Mouse (Mus musculus) MEL (cell line): ENCODE data around the gene Gm20388. TPM values are rescaled to one million over a fixed set of nuclear protein-coding genes. Genes with fewer than 3 reads are reported as not detected.

Experiments
- DNase-seq: peaks from one replicate; pipeline ENCODE4 v3.0.0; 2011; ENCODE audit warnings: low read depth, low spot score
- H3K27ac ChIP-seq: 2 replicates; pipeline ENCODE4 v1.5.1; 2012; ENCODE audit warnings: low read depth, mild to moderate bottlenecking, control low read depth, low read length, moderate library complexity; ENCODE audit not compliant: control insufficient read depth
- H3K27me3 ChIP-seq, 2 experiments: fragments of 150-350 bp in 1 of 2; sonication (generic) in 1 of 2; 2 replicates each; pipeline ENCODE4 v1.6.1; 2012; ENCODE audit warnings: low read length in 2 of 2, mild to moderate bottlenecking in 2 of 2, improper control_type of control experiment in 1 of 2, moderate library complexity in 1 of 2; ENCODE audit not compliant: insufficient read depth in 2 of 2, control insufficient read depth in 1 of 2
- H3K36me3 ChIP-seq, 2 experiments: 2 replicates each; pipeline ENCODE4 v1.6.1; 2012 to 2014; ENCODE audit warnings: low read length in 2 of 2, improper control_type of control experiment in 1 of 2, inconsistent platforms in 1 of 2, mild to moderate bottlenecking in 1 of 2; ENCODE audit not compliant: insufficient read depth in 2 of 2, control insufficient read depth in 1 of 2
- H3K4me1 ChIP-seq, 2 experiments: fragments of 150-350 bp in 1 of 2; sonication (generic) in 1 of 2; 2 replicates each; pipeline ENCODE4 v1.6.1; 2012; ENCODE audit warnings: low read length in 2 of 2, improper control_type of control experiment in 1 of 2, mild to moderate bottlenecking in 1 of 2; ENCODE audit not compliant: insufficient read depth in 2 of 2, control insufficient read depth in 1 of 2
- H3K4me3 ChIP-seq, 2 experiments: fragments of 150-350 bp in 1 of 2; sonication (generic) in 1 of 2; 2 replicates each; pipeline ENCODE4 v1.5.1; 2012; ENCODE audit warnings: low read depth in 2 of 2, low read length in 2 of 2, mild to moderate bottlenecking in 2 of 2, moderate library complexity in 2 of 2, control low read depth in 1 of 2, improper control_type of control experiment in 1 of 2; ENCODE audit not compliant: control insufficient read depth in 1 of 2, insufficient read depth in 1 of 2
- H3K79me2 ChIP-seq: 2 replicates; pipeline ENCODE4 v1.6.1; 2012; ENCODE audit warnings: mild to moderate bottlenecking, low read length, moderate library complexity; ENCODE audit not compliant: control insufficient read depth, poor library complexity, insufficient read depth
- H3K9ac ChIP-seq: 2 replicates; pipeline ENCODE4 v1.6.1; 2012; ENCODE audit warnings: low read depth, mild to moderate bottlenecking, control low read depth, low read length, moderate library complexity; ENCODE audit not compliant: control insufficient read depth, poor library complexity, severe bottlenecking
- H3K9me3 ChIP-seq: fragments of 150-350 bp; sonication (generic); replicated peaks from 2 replicates; pipeline ENCODE4 v1.6.1; 2012; ENCODE audit warnings: mild to moderate bottlenecking, low read length, improper control_type of control experiment, moderate library complexity; ENCODE audit not compliant: insufficient read depth
- CHD1 ChIP-seq: IDR thresholded peaks from 2 replicates; pipeline ENCODE4 v1.6.1; 2012; ENCODE audit warnings: low read depth, mild to moderate bottlenecking, inconsistent platforms, low read length, improper control_type of control experiment
- CHD2 ChIP-seq: IDR thresholded peaks from 2 replicates; pipeline ENCODE4 v1.6.1; 2011; ENCODE audit warnings: low read length, improper control_type of control experiment
- E2F4 ChIP-seq: IDR thresholded peaks from 2 replicates; pipeline ENCODE4 v1.6.1; 2011; ENCODE audit warnings: low read depth, low read length, improper control_type of control experiment, borderline replicate concordance
- ELF1 ChIP-seq: IDR thresholded peaks from 2 replicates; pipeline ENCODE4 v1.6.1; 2014; ENCODE audit warnings: low read depth, mild to moderate bottlenecking, inconsistent platforms, low read length, improper control_type of control experiment, moderate library complexity
- GABPA ChIP-seq: IDR thresholded peaks from 2 replicates; pipeline ENCODE4 v1.6.1; 2012; ENCODE audit warnings: low read depth, mild to moderate bottlenecking, inconsistent platforms, low read length, improper control_type of control experiment, moderate library complexity
- GATA1 ChIP-seq: IDR thresholded peaks from 2 replicates; pipeline ENCODE4 v1.6.1; 2011; ENCODE audit warnings: low read depth, low read length, improper control_type of control experiment
- HCFC1 ChIP-seq: IDR thresholded peaks from 2 replicates; pipeline ENCODE4 v1.6.1; 2012; ENCODE audit warnings: low read depth, mild to moderate bottlenecking, inconsistent platforms, low read length, improper control_type of control experiment, moderate library complexity
- JUND ChIP-seq: IDR thresholded peaks from 2 replicates; pipeline ENCODE4 v1.6.1; 2011; ENCODE audit warnings: low read depth, mild to moderate bottlenecking, improper control_type of control experiment, low read length
- MAZ ChIP-seq: IDR thresholded peaks from 2 replicates; pipeline ENCODE4 v1.6.1; 2012; ENCODE audit warnings: low read depth, mild to moderate bottlenecking, inconsistent platforms, low read length, improper control_type of control experiment
- MEF2A ChIP-seq: IDR thresholded peaks from 2 replicates; pipeline ENCODE4 v1.6.1; 2014; ENCODE audit warnings: low read depth, mild to moderate bottlenecking, inconsistent platforms, low read length, improper control_type of control experiment; ENCODE audit not compliant: poor library complexity, insufficient replicate concordance, severe bottlenecking; ENCODE audit errors: extremely low read depth
- MXI1 ChIP-seq: IDR thresholded peaks from 2 replicates; pipeline ENCODE4 v1.6.1; 2011; ENCODE audit warnings: mild to moderate bottlenecking, low read depth, low read length, improper control_type of control experiment
- MYB ChIP-seq: IDR thresholded peaks from 2 replicates; pipeline ENCODE4 v1.6.1; 2011; ENCODE audit warnings: mild to moderate bottlenecking, low read depth, low read length, improper control_type of control experiment
- MYC ChIP-seq: IDR thresholded peaks from 2 replicates; pipeline ENCODE4 v1.6.1; 2011; ENCODE audit warnings: low read depth, mild to moderate bottlenecking, low read length, improper control_type of control experiment, moderate library complexity
- NRF1 ChIP-seq: IDR thresholded peaks from 2 replicates; pipeline ENCODE4 v1.6.1; 2014; ENCODE audit warnings: low read depth, mild to moderate bottlenecking, inconsistent platforms, low read length, improper control_type of control experiment, moderate library complexity; ENCODE audit not compliant: poor library complexity, insufficient read depth, severe bottlenecking
- POLR2A ChIP-seq, 2 experiments: IDR thresholded peaks; 2 replicates each; pipeline ENCODE4 v1.6.1; 2011 to 2012; ENCODE audit warnings: low read length in 2 of 2, mild to moderate bottlenecking in 2 of 2, control low read depth in 1 of 2, improper control_type of control experiment in 1 of 2, low read depth in 1 of 2, moderate library complexity in 1 of 2; ENCODE audit not compliant: control insufficient read depth in 1 of 2, insufficient read depth in 1 of 2, poor library complexity in 1 of 2
- TAL1 ChIP-seq: IDR thresholded peaks from 2 replicates; pipeline ENCODE4 v1.6.1; 2012; ENCODE audit warnings: mild to moderate bottlenecking, inconsistent platforms, low read length, moderate library complexity, mixed read lengths
- TBP ChIP-seq: IDR thresholded peaks from 2 replicates; pipeline ENCODE4 v1.8.0; 2011; ENCODE audit warnings: low read depth, low read length, improper control_type of control experiment
- TCF12 ChIP-seq: IDR thresholded peaks from 2 replicates; pipeline ENCODE4 v1.6.1; 2014; ENCODE audit warnings: low read depth, mild to moderate bottlenecking, inconsistent platforms, low read length, improper control_type of control experiment, moderate library complexity
- UBTF ChIP-seq: IDR thresholded peaks from 2 replicates; pipeline ENCODE4 v1.6.1; 2012; ENCODE audit warnings: low read depth, mild to moderate bottlenecking, inconsistent platforms, low read length, improper control_type of control experiment, moderate library complexity, borderline replicate concordance; ENCODE audit not compliant: insufficient read depth
- USF1 ChIP-seq: IDR thresholded peaks from 2 replicates; pipeline ENCODE4 v1.6.1; 2014; ENCODE audit warnings: low read depth, mild to moderate bottlenecking, inconsistent platforms, low read length, improper control_type of control experiment, moderate library complexity
- USF2 ChIP-seq, 2 experiments: IDR thresholded peaks; 2 replicates each; pipeline ENCODE4 v1.6.1; 2011 to 2012; ENCODE audit warnings: improper control_type of control experiment in 2 of 2, low read length in 2 of 2, borderline replicate concordance in 1 of 2, inconsistent platforms in 1 of 2, low read depth in 1 of 2, mild to moderate bottlenecking in 1 of 2; ENCODE audit not compliant: insufficient read depth in 1 of 2
- ZC3H11A ChIP-seq: IDR thresholded peaks from 2 replicates; pipeline ENCODE4 v1.6.1; 2012; ENCODE audit warnings: low read depth, mild to moderate bottlenecking, inconsistent platforms, low read length, improper control_type of control experiment
- ZKSCAN1 ChIP-seq: IDR thresholded peaks from 2 replicates; pipeline ENCODE4 v1.6.1; 2012; ENCODE audit warnings: low read depth, mild to moderate bottlenecking, inconsistent platforms, low read length, improper control_type of control experiment, moderate library complexity
- ZNF384 ChIP-seq: IDR thresholded peaks from 2 replicates; pipeline ENCODE4 v1.6.1; 2012; ENCODE audit warnings: low read depth, mild to moderate bottlenecking, inconsistent platforms, low read length, improper control_type of control experiment
- polyA plus RNA-seq, 2 experiments: library from polyadenylated mRNA; stranded (reverse) in 1 of 2; unstranded in 1 of 2; fragments of >175 nt in 1 of 2; fragments of >200 nt in 1 of 2; gene quantifications; 2 replicates each; pipeline versions ENCODE4 v1.2.1 to v1.2.4; 2012; ENCODE audit warnings: low replicate concordance in 2 of 2, low read depth in 1 of 2; ENCODE audit not compliant: insufficient read length in 2 of 2, insufficient read depth in 1 of 2, missing spikeins in 1 of 2
- total RNA-seq: library from RNA; depleted of rRNA; stranded (reverse); fragments of 300-350 nt; gene quantifications from 2 replicates; pipeline ENCODE4 v1.2.3, GENCODE M21; 2012

Gm20388 gene
- total and polyA plus RNA-seq, 3 experiments, result 11.1 to 17.8 TPM; not detected in 1

DNA sequence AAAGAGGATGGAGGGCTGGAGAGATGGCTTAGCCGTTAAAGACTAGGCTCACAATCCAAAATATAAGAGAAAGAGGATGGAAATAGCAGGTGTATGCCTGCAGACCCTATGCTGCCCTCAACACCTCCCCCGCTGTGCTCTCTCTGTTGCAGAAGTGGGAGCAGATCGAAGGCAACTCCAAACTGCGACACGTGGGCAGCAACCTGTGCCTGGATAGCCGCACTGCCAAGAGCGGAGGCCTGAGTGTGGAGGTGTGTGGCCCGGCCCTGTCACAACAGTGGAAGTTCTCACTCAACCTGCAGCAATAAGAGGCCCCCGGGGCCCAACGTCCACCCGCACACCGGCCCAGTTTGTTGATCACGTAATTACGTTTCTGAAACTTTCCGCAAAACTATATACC, 4432.5 kb downstream of the Gm20388 start:
- H3K4me3 ChIP-seq, result no peak overlapping the region
- no peak overlapping the region for H3K9ac ChIP-seq
- no peaks in the 10 kb centered on the region for H3K9me3 ChIP-seq
- no peaks in the 10 kb centered on the region for H3K27me3 ChIP-seq
- no peaks in the 10 kb centered on the region for H3K36me3 ChIP-seq
- no peaks in the 10 kb centered on the region for H3K4me1 ChIP-seq
- H3K27ac ChIP-seq, result no peak overlapping the region
- no peak for TF ChIP-seq ZC3H11A
- no peak for TF ChIP-seq USF1
- TF ChIP-seq MXI1, result no peak
- TF ChIP-seq ELF1, result no peak
- no peak for TF ChIP-seq NRF1
- no peak for TF ChIP-seq CHD2
- TF ChIP-seq CHD1, result no peak
- no peak for TF ChIP-seq ZKSCAN1
- TF ChIP-seq MYC, result no peak
- no peak for TF ChIP-seq HCFC1
- no peak for TF ChIP-seq ZNF384
- no peak for TF ChIP-seq TCF12
- TF ChIP-seq POLR2A (IDR thresholded peaks at IDR 0.05; ENCODE audit: control insufficient read depth in 1 of 2, insufficient read depth in 1 of 2, low read depth in 1 of 2, low read length in 2 of 2, poor library complexity in 1 of 2), result no peak
- DNase-seq, result no peak
- H3K79me2 ChIP-seq, result no peaks in the 10 kb centered on the region

DNA sequence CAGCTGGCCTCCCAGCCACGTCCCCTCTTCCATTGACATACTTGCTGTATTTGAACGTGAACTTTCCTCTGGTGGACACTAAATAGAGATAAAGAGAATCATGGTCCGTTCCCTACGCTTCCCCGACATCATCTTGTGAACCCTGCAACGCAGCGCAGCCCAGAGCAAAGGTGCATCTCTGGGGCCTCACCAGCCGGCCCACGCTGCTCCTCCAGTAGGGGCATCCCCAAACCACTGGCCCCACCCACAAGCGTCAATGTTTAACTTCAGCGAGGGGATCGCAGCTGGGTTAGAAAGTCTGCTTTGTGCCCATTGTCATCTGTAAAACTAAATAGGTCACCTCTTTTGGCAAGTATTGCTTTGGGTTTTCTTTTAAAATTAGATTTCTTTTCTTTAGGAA, 4433.4 kb downstream of the Gm20388 start:
- no peaks in the 10 kb centered on the region for H3K36me3 ChIP-seq
- DNase-seq, result no peak
- H3K27ac ChIP-seq, result no peak overlapping the region
- no peak overlapping the region for H3K4me3 ChIP-seq
- TF ChIP-seq MAZ (no peak), GATA1 (no peak), TBP (no peak), E2F4 (no peak), HCFC1 (no peak), UBTF (no peak), TAL1 (no peak), JUND (no peak), GABPA (no peak), ZNF384 (no peak), USF2 (IDR thresholded peaks at IDR 0.05; ENCODE audit: borderline replicate concordance in 1 of 2, insufficient read depth in 1 of 2, low read depth in 1 of 2, low read length in 2 of 2) (no peak), ZKSCAN1 (no peak), MEF2A (no peak), MYB (no peak)
- TF ChIP-seq, all 39 proteins: peak for 0
- H3K9me3 ChIP-seq, result no peaks in the 10 kb centered on the region
- no peak overlapping the region for H3K9ac ChIP-seq
- no peaks in the 10 kb centered on the region for H3K79me2 ChIP-seq
- H3K27me3 ChIP-seq, result no peaks in the 10 kb centered on the region
- H3K4me1 ChIP-seq, result no peaks in the 10 kb centered on the region
